Mouse (Mus musculus): ENCODE data around the gene Parg. TPM values are rescaled to one million over a fixed set of nuclear protein-coding genes. Genes with fewer than 3 reads are reported as not detected.
A peak's percentile ranks its signal among the peaks of the same experiment; 100 is the strongest.

The Parg gene
- total and polyA plus RNA-seq, 3 experiments = 36.3 to 66.1 (median 40.6) TPM

- H3K9ac ChIP-seq (ENCODE audit: insufficient read depth, low read depth) = peak overlapping the region; percentile 74
- peaks cover 4 to 26% of the 10 kb centered on the region in 2 experiments for H3K36me3 ChIP-seq (replicated peaks in 1 of 2; ENCODE audit: control insufficient read depth in 1 of 2, insufficient read depth in 1 of 2, low read length in 1 of 2)
- H3K4me1 ChIP-seq (ENCODE audit: control insufficient read depth in 1 of 2, insufficient read depth in 2 of 2) = peaks cover 2 to 78% of the 10 kb centered on the region in 2 experiments; a peak in 2 of 4 replicates
Measured at GRCm38 (mm10) chr14:32166062-32166441, 35.7 kb upstream of the Parg start.

DNA sequence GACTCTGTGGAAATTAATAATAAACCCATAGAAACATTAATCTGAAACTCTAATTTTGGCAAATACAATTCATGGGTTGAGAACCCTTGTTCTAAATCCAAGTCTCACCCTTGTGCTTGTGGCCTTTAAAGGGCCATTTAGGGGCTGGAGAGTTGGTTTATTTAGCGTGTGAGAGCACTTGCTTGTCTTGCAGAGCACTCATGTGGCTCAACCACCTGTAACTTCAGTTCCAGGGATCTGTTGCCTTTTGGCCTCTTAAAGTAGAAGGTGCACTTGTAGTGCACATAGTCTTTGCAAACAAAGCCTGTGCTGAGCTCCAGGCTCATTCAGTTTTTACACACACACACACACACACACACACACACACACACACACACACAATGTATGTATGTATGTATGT, 34.9 kb upstream of the Parg start:
- no peak for TF ChIP-seq PAX5 (IDR thresholded peaks at IDR 0.05; ENCODE audit: low read length)
- no peak for TF ChIP-seq ZNF384 (IDR thresholded peaks at IDR 0.05; ENCODE audit: low read depth, low read length)
- no peak for TF ChIP-seq HCFC1 (IDR thresholded peaks at IDR 0.05; ENCODE audit: low read depth, low read length)
- TF ChIP-seq EP300 (IDR thresholded peaks at IDR 0.05; ENCODE audit: low read length) = no peak
- no peak for TF ChIP-seq CHD1 (IDR thresholded peaks at IDR 0.05; ENCODE audit: low read depth, low read length)
- no peak for TF ChIP-seq RCOR1 (conservative IDR thresholded peaks at IDR 0.05; ENCODE audit: low read depth, low read length)
- TF ChIP-seq NELFE (IDR thresholded peaks at IDR 0.05; ENCODE audit: low read depth, low read length) = no peak
- no peak for TF ChIP-seq UBTF (IDR thresholded peaks at IDR 0.05; ENCODE audit: low read depth, low read length)
- no peak for TF ChIP-seq JUN (IDR thresholded peaks at IDR 0.05; ENCODE audit: insufficient read depth, low read depth, low read length)
- TF ChIP-seq MEF2A (IDR thresholded peaks at IDR 0.05; ENCODE audit: borderline replicate concordance, low read depth, low read length) = no peak
- TF ChIP-seq ELF1 (IDR thresholded peaks at IDR 0.05; ENCODE audit: low read depth, low read length) = no peak
- TF ChIP-seq ZMIZ1 (IDR thresholded peaks at IDR 0.05; ENCODE audit: low read depth, low read length) = no peak
- no peak for TF ChIP-seq ZKSCAN1 (IDR thresholded peaks at IDR 0.05; ENCODE audit: borderline replicate concordance, low read depth, low read length)
- no peak for TF ChIP-seq BHLHE40 (IDR thresholded peaks at IDR 0.05; ENCODE audit: low read depth, low read length)
- no peak for TF ChIP-seq MAZ (IDR thresholded peaks at IDR 0.05; ENCODE audit: low read depth, low read length)
- TF ChIP-seq POLR2AphosphoS2 (IDR thresholded peaks at IDR 0.05; ENCODE audit: low read depth, low read length) = no peak
- no peak for TF ChIP-seq TBP (conservative IDR thresholded peaks at IDR 0.05; ENCODE audit: low read depth, low read length)
- no peak for TF ChIP-seq MYC (IDR thresholded peaks at IDR 0.05; ENCODE audit: low read depth, low read length)
- no peak for TF ChIP-seq CTCF (conservative IDR thresholded peaks at IDR 0.05 in 1 of 2, IDR thresholded peaks at IDR 0.05 in 1 of 2; ENCODE audit: low read depth in 2 of 2, low read length in 2 of 2)
- no peak for TF ChIP-seq CHD2 (IDR thresholded peaks at IDR 0.05; ENCODE audit: low read length)
- in situ Hi-C loops (cut with MboI; ENCODE audit: low pct_ligation_motif_present, low pct_unique_long_range_greater_than_20kb, low sequenced_read_pairs) = no loop called here
- no peak overlapping the region for H3K27ac ChIP-seq (ENCODE audit: insufficient read depth, low read depth)
- DNase-seq (ENCODE audit: extremely low read depth) = no peak
- dilution Hi-C loops (cut with MboI; ENCODE audit: extremely low pct_ligation_motif_present, extremely low pct_unique_long_range_greater_than_20kb, low sequenced_read_pairs) = no loop called here
- H3K36me3 ChIP-seq (replicated peaks in 1 of 2; ENCODE audit: control insufficient read depth in 1 of 2, insufficient read depth in 1 of 2, low read length in 1 of 2) = peaks cover 4 to 29% of the 10 kb centered on the region in 2 experiments
- no peaks in the 10 kb centered on the region for H3K27me3 ChIP-seq (replicated peaks)
- H3K9ac ChIP-seq (ENCODE audit: insufficient read depth, low read depth) = no peak overlapping the region; the same call in 1 of the 2 replicates
- H3K4me1 ChIP-seq (ENCODE audit: control insufficient read depth in 1 of 2, insufficient read depth in 2 of 2) = peaks cover 2 to 70% of the 10 kb centered on the region in 2 experiments; a peak in 2 of 4 replicates
- H3K9me3 ChIP-seq (replicated peaks; ENCODE audit: low read length) = no peaks in the 10 kb centered on the region
- peaks cover 67% of the 10 kb centered on the region for H3K79me2 ChIP-seq (replicated peaks; ENCODE audit: control insufficient read depth, extremely low read depth, insufficient read depth, poor library complexity, severe bottlenecking)
- 0 out of 2 replicates have a peak overlapping the region, but pooled peaks have one; percentile 89 for H3K4me2 ChIP-seq (ENCODE audit: insufficient read depth, low read depth, poor library complexity, severe bottlenecking)
- peak overlapping the region in 2 of 3 experiments; percentile 46 for H3K4me3 ChIP-seq (replicated peaks in 1 of 3; ENCODE audit: low read depth in 2 of 3, low read length in 2 of 3, poor library complexity in 1 of 3)

More at GRCm38 (mm10) chr14:32166062-32166441, 35.7 kb upstream of the Parg start:
- Histone ChIP-seq H3K9me3 (replicated peaks; ENCODE audit: low read length) (no peaks in the 10 kb centered on the region), H3K4me2 (ENCODE audit: insufficient read depth, low read depth, poor library complexity, severe bottlenecking) (peak overlapping the region; percentile 89), H3K27ac (ENCODE audit: insufficient read depth, low read depth) (no peak overlapping the region), H3K4me3 (replicated peaks in 1 of 3; ENCODE audit: low read depth in 2 of 3, low read length in 2 of 3, poor library complexity in 1 of 3) (peak overlapping the region; percentile 27 to 46 (median 46)), H3K27me3 (replicated peaks) (no peaks in the 10 kb centered on the region), H3K79me2 (replicated peaks; ENCODE audit: control insufficient read depth, extremely low read depth, insufficient read depth, poor library complexity, severe bottlenecking) (peaks cover 75% of the 10 kb centered on the region)
- in situ Hi-C loops (cut with MboI; ENCODE audit: low pct_ligation_motif_present, low pct_unique_long_range_greater_than_20kb, low sequenced_read_pairs) (no loop called here), dilution Hi-C loops (cut with MboI; ENCODE audit: extremely low pct_ligation_motif_present, extremely low pct_unique_long_range_greater_than_20kb, low sequenced_read_pairs) (no loop called here)
- no peak for DNase-seq (ENCODE audit: extremely low read depth)
- no peak for TF ChIP-seq NELFE (IDR thresholded peaks at IDR 0.05; ENCODE audit: low read depth, low read length)
- TF ChIP-seq POLR2AphosphoS2 (IDR thresholded peaks at IDR 0.05; ENCODE audit: low read depth, low read length) = 0 out of 2 replicates have a peak, but pooled peaks have one; percentile 9
